ENCODE assay signal across 21 mouse cellular contexts in genomic region chr5:44553155-44553554, GRCm38 (mm10).
DNase-seq lines count a peak whose midpoint lies in the region; TF ChIP-seq lines count a peak whose summit lies in the region.
"Had no signal": no experiment of that assay in that cellular context is flagged by ENCODE, and none has a peak within 500 bp of the region (broad histone marks: within the 10 kb centered on the region; RNA-seq: fewer than 3 reads in every experiment).

No protein-coding gene starts in this region.

- peak overlapping the region; percentile 76 for H3K27ac ChIP-seq in gastrocnemius, adult 2 months
- peak overlapping the region; percentile 49 for H3K27ac ChIP-seq in liver, adult 2 months (replicated peaks; ENCODE audit: insufficient read depth, low read depth, low read length)
- peak overlapping the region; percentile 30; the same call in 1 of the 2 replicates for H3K27ac ChIP-seq in limb, embryonic 10.5 days
- H3K27ac ChIP-seq: forebrain, embryonic 13.5 days; hindbrain, embryonic 15.5 days; neural tube, embryonic 15.5 days; stomach, embryonic 15.5 days had no signal

- H3K9ac ChIP-seq in liver, adult 2 months (ENCODE audit: low read depth, low read length) = no peak overlapping the region
- H3K9ac ChIP-seq: forebrain, embryonic 13.5 days; hindbrain, embryonic 15.5 days; neural tube, embryonic 15.5 days; stomach, embryonic 15.5 days had no signal

- H3K4me3 ChIP-seq in gastrocnemius, adult 2 months = no peak overlapping the region
- H3K4me3 ChIP-seq in liver, adult 2 months (ENCODE audit: insufficient read depth, low read depth, low read length) = no peak overlapping the region
- H3K4me3 ChIP-seq in limb, embryonic 10.5 days = no peak overlapping the region
- H3K4me3 ChIP-seq: forebrain, embryonic 13.5 days; hindbrain, embryonic 15.5 days; neural tube, embryonic 15.5 days; stomach, embryonic 15.5 days had no signal

- intact Hi-C loops in gastrocnemius, adult 2 months (cut with DNase I) = no loop called here
- intact Hi-C loops in left cerebral cortex, postnatal 14 days (cut with DNase I) = no loop called here

- no peak for DNase-seq in gastrocnemius, adult 2 months
- DNase-seq in gastrocnemius, postnatal 10 days = no peak
- peak; percentile 33 for DNase-seq in liver, adult 2 months (ENCODE audit: extremely low read depth, low read depth, low spot score)
- no peak for DNase-seq in liver
- DNase-seq in Muller cell, postnatal 12 days (ENCODE audit: inconsistent ontology term) = peak; percentile 51
- no peak for DNase-seq in limb, embryonic 10.5 days (ENCODE audit: low spot score)
- no peak for DNase-seq in testis, postnatal 10 days (ENCODE audit: low spot score)
- DNase-seq in left cerebral cortex, postnatal 14 days (ENCODE audit: low spot score in 2 of 2) = no peak
- DNase-seq: adrenal gland, adult 8-10 months; cerebellum, adult 11 months; cerebellum, postnatal 14 days; gastrocnemius, postnatal 14 days; heart, postnatal 36 days; layer of hippocampus, postnatal 36 days; right cerebral cortex, postnatal 14 days; thymus, adult 2 months had no signal

- H3K27me3 ChIP-seq in liver, adult 2 months (ENCODE audit: control insufficient read depth, insufficient read depth, low read length) = no peaks in the 10 kb centered on the region
- H3K27me3 ChIP-seq in limb, embryonic 10.5 days (ENCODE audit: low read depth, poor library complexity, severe bottlenecking) = no peaks in the 10 kb centered on the region
- H3K27me3 ChIP-seq: CH12.LX; forebrain, embryonic 13.5 days; hindbrain, embryonic 15.5 days; neural tube, embryonic 15.5 days; stomach, embryonic 15.5 days had no signal

- no peaks in the 10 kb centered on the region for H3K9me3 ChIP-seq in limb, embryonic 10.5 days (replicated peaks)
- H3K9me3 ChIP-seq: forebrain, embryonic 13.5 days; hindbrain, embryonic 15.5 days; neural tube, embryonic 15.5 days; stomach, embryonic 15.5 days had no signal

- H3K79me2 ChIP-seq in liver, adult 2 months (ENCODE audit: control insufficient read depth, insufficient read depth, low read length) = no peaks in the 10 kb centered on the region

- no peak for TF ChIP-seq POLR2A in liver, adult 2 months (IDR thresholded peaks at IDR 0.05; ENCODE audit: extremely low read depth, insufficient read depth, low read length)

- no peaks in the 10 kb centered on the region; the same call in 1 of the 2 replicates for H3K4me1 ChIP-seq in liver, adult 2 months (ENCODE audit: control insufficient read depth, insufficient read depth, low read length)
- peaks cover 9% of the 10 kb centered on the region for H3K4me1 ChIP-seq in limb, embryonic 10.5 days
- H3K4me1 ChIP-seq: forebrain, embryonic 13.5 days; hindbrain, embryonic 15.5 days; neural tube, embryonic 15.5 days; stomach, embryonic 15.5 days had no signal

- no peak for TF ChIP-seq CTCF in gastrocnemius, adult 2 months (IDR thresholded peaks at IDR 0.05)
- no peak for TF ChIP-seq CTCF in liver, adult 2 months (IDR thresholded peaks at IDR 0.05; ENCODE audit: low read depth, low read length)

- no peaks in the 10 kb centered on the region for H3K36me3 ChIP-seq in liver, adult 2 months (ENCODE audit: control insufficient read depth, insufficient read depth, low read length)
- H3K36me3 ChIP-seq in limb, embryonic 10.5 days = no peaks in the 10 kb centered on the region
- H3K36me3 ChIP-seq: hindbrain, embryonic 15.5 days; neural tube, embryonic 15.5 days; stomach, embryonic 15.5 days had no signal

Comparison
In these comparisons a context has a peak if more than half of its experiments do, and no peak if none do; other contexts are left out.
1. DNase-seq: peak in liver, adult 2 months (single experiment) and Muller cell, postnatal 12 days (single experiment); none in gastrocnemius, adult 2 months (single experiment), gastrocnemius, postnatal 10 days (single experiment), liver (single experiment), limb, embryonic 10.5 days (single experiment), testis, postnatal 10 days (single experiment) and left cerebral cortex, postnatal 14 days (0 of 2).
2. Peak in every context shown above with its lines, with median percentiles within 50 percentile points of each other: H3K27ac ChIP-seq.